Mouse (Mus musculus) erythroblast, embryonic 14.5 days (primary cell): ENCODE measurements around the gene Snx1.

Source experiments
- GATA1 ChIP-seq: IDR thresholded peaks from 2 replicates; pipeline ENCODE4 v1.6.1; 2012; ENCODE audit warnings: low read length, inconsistent platforms, mixed read lengths
- TAL1 ChIP-seq: IDR thresholded peaks from 3 replicates; pipeline ENCODE4 v1.6.1; 2012; ENCODE audit warnings: low read length, inconsistent platforms, mixed read lengths

DNA sequence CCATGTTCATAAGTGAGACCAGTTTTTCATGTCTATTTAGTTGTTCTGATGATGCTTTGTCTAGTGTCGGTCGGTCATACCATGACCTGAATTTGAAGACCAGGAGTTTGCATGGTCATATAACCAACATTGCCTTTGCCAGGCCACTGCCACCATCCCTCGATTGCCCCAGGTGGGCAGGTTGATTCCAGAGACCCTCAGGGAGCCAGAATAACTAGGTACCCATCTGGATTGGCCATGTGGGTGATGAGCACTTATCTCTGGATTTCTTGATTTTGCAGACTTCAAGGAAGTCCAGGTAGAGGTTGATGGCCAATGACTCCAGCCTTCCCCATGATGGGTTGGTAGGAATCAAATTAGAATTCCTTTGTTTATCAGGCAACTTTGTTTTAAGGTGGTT lies 83.1 kb downstream of the Snx1 start:
- TF ChIP-seq GATA1 (no peak), TAL1 (no peak)
